Mouse (Mus musculus): ENCODE measurements around the gene Thumpd3. TPM values are rescaled to one million over a fixed set of nuclear protein-coding genes. Genes with fewer than 3 reads are reported as not detected.

The Thumpd3 gene
- polyA plus RNA-seq, 1 experiment from 2014 or later = 33.6 TPM

DNA sequence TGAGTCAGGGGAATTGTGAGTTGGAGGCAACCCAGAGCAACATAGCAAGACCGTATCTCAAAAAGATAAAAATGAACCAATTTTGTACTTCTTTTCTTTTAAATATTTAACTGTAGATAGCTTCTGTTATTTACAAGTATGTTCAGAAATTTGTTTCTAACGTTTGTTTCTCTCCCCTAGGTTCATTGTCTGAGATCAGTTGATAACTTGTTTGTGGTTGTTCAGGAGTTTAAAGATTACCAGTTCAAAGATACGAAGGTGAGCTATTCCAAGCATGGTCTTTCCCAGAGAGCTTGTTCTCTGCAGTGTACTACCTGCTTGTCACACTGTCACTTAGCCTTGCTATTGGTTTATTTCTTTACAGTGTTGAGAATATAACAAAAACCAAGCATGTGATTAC lies 3.1 kb downstream of the Thumpd3 start:
- Histone ChIP-seq H3K4me1 (replicated peaks; ENCODE audit: control insufficient read depth, insufficient read depth) (0 out of 2 replicates have a peak, but pooled peaks cover 3% of the 10 kb centered on the region), H3K4me2 (replicated peaks; ENCODE audit: low read depth) (no peak overlapping the region), H3K4me3 (ENCODE audit: low read depth, low read length) (no peak overlapping the region), H3K27ac (replicated peaks) (no peak overlapping the region), H3K36me3 (ENCODE audit: control insufficient read depth, insufficient read depth, low read length) (0 out of 2 replicates have a peak, but pooled peaks cover 2% of the 10 kb centered on the region), H3K27me3 (ENCODE audit: control insufficient read depth, insufficient read depth, low read length) (no peaks in the 10 kb centered on the region), H3K9me3 (ENCODE audit: control insufficient read depth, low read length) (no peaks in the 10 kb centered on the region), H3K9ac (ENCODE audit: low read length) (no peak overlapping the region)
- DNase-seq (ENCODE audit: low spot score) = no peak
- 86% methylated on average over 3 of the region's 3 CpGs for WGBS
- no peak for TF ChIP-seq CTCF (IDR thresholded peaks at IDR 0.05; ENCODE audit: low read depth)
- no peak for TF ChIP-seq EP300 (optimal IDR thresholded peaks at IDR 0.05)
- ATAC-seq (ENCODE audit: low FRiP score, low TSS enrichment) = no peak

DNA sequence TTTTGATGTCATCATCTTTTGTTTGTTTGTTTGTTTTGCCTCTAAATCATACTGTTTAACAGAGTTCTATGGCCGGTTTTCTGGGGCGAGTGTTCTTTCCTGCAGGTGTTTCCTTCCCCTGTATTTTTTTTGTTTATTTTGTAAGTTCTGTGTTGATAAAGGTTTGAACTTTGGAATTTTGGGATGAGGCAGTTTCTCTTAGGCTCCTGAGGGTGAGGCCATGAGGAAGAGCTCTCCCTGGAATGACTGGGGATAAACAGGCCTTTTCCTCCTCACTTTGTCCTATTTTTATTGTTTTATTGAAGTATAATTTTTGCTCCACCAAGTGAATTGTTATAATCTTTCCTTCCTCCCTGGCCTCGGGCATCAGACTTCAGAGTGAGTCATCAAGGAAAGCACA lies 6.9 kb downstream of the Thumpd3 start:
- Histone ChIP-seq H3K36me3 (ENCODE audit: control insufficient read depth, insufficient read depth, low read length) (peaks cover 7% of the 10 kb centered on the region; the same call in 1 of the 2 replicates), H3K4me1 (replicated peaks; ENCODE audit: control insufficient read depth, insufficient read depth) (no peaks in the 10 kb centered on the region), H3K27me3 (ENCODE audit: control insufficient read depth, insufficient read depth, low read length) (no peaks in the 10 kb centered on the region), H3K9me3 (ENCODE audit: control insufficient read depth, low read length) (no peaks in the 10 kb centered on the region), H3K4me2 (replicated peaks; ENCODE audit: low read depth) (no peak overlapping the region), H3K9ac (ENCODE audit: low read length) (no peak overlapping the region), H3K4me3 (ENCODE audit: low read depth, low read length) (no peak overlapping the region), H3K27ac (replicated peaks) (no peak overlapping the region; the same call in 1 of the 2 replicates)
- 45% methylated on average over 3 of the region's 3 CpGs for WGBS
- ATAC-seq (ENCODE audit: low FRiP score, low TSS enrichment) = no peak
- no peak for DNase-seq (ENCODE audit: low spot score)
- no peak for TF ChIP-seq CTCF (IDR thresholded peaks at IDR 0.05; ENCODE audit: low read depth)

DNA sequence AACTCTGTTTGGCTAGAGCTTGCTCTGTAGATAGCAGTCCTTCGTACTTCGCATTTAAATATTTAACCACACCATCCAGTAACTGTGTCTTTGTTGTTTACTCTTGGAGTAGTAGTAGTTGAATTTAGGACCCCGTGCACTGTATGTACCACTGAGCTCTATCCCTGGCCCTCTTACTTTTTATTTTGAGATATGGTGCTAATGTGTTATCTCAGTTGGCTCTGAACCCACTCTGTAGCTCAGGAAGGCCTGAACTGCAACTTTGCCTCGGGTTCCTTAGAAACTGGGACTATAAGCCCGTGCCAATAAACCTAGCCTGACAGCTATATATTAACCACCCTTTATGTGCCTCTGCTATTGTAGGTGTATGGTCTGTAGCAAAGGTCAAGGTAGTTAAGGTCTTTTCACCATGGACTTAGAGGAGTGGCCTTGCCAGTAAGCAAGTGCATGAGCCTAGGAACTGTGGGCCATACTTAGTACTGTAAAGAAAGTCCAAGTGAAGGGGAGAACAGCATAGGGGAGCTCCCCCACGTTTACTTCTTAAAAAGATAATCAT lies 8.6 kb downstream of the Thumpd3 start:
- ATAC-seq (ENCODE audit: low FRiP score, low TSS enrichment) (no peak), DNase-seq (ENCODE audit: low spot score) (no peak)
- no peaks in the 10 kb centered on the region for H3K27me3 ChIP-seq (ENCODE audit: control insufficient read depth, insufficient read depth, low read length)
- no peaks in the 10 kb centered on the region for H3K9me3 ChIP-seq (ENCODE audit: control insufficient read depth, low read length)
- H3K27ac ChIP-seq (replicated peaks) = no peak overlapping the region
- WGBS = 74% methylated on average over 6 of the region's 6 CpGs
- no peak overlapping the region for H3K4me2 ChIP-seq (replicated peaks; ENCODE audit: low read depth)
- TF ChIP-seq CTCF (IDR thresholded peaks at IDR 0.05; ENCODE audit: low read depth) (no peak), EP300 (optimal IDR thresholded peaks at IDR 0.05) (no peak)
- H3K36me3 ChIP-seq (ENCODE audit: control insufficient read depth, insufficient read depth, low read length) = peaks cover 11% of the 10 kb centered on the region; the same call in 1 of the 2 replicates
- H3K9ac ChIP-seq (ENCODE audit: low read length) = no peak overlapping the region
- H3K4me3 ChIP-seq (ENCODE audit: low read depth, low read length) = no peak overlapping the region
- no peaks in the 10 kb centered on the region for H3K4me1 ChIP-seq (replicated peaks; ENCODE audit: control insufficient read depth, insufficient read depth)

DNA sequence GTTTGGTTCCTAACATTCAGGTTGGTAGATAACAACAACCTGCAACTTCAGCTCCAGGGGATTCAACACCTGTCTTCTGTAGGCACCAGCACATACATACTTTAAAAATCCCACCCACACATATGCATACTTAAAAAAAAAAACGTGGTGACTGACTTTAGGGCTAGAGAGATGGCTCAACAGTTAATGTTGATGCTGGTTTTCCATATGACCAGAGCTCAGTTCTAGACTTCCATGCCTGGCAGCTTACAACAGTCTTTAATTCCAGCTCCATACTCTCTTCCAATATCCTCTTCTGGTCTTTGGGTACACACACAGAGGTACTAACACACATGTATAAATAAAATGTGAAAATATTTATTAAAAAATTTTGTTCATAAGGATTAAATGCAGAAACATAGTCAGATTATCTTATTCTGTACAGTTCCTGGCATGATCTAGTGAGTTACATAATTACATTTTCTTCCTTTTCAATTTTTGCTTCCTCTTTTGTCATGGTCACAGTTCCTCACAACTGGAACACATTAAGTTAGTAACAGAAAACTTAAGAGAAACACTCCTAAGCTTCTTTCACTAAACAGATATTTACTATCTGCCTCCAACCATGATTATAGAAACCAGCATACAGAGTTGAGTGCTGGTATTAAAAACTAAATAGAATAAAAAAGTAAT lies 15.0 kb downstream of the Thumpd3 start:
- H3K27me3 ChIP-seq (ENCODE audit: control insufficient read depth, insufficient read depth, low read length) = no peaks in the 10 kb centered on the region
- H3K9ac ChIP-seq (ENCODE audit: low read length) = no peak overlapping the region
- no peak overlapping the region for H3K27ac ChIP-seq (replicated peaks)
- H3K36me3 ChIP-seq (ENCODE audit: control insufficient read depth, insufficient read depth, low read length) = peaks cover 11% of the 10 kb centered on the region; the same call in 1 of the 2 replicates
- TF ChIP-seq CTCF (IDR thresholded peaks at IDR 0.05; ENCODE audit: low read depth) = no peak
- H3K9me3 ChIP-seq (ENCODE audit: control insufficient read depth, low read length) = no peaks in the 10 kb centered on the region
- ATAC-seq (ENCODE audit: low FRiP score, low TSS enrichment) (no peak), DNase-seq (ENCODE audit: low spot score) (no peak)
- no peak overlapping the region for H3K4me3 ChIP-seq (ENCODE audit: low read depth, low read length)
- H3K4me1 ChIP-seq (replicated peaks; ENCODE audit: control insufficient read depth, insufficient read depth) = no peaks in the 10 kb centered on the region
- WGBS = 59% methylated on average over 1 of the region's 1 CpGs
- H3K4me2 ChIP-seq (replicated peaks; ENCODE audit: low read depth) = no peak overlapping the region

DNA sequence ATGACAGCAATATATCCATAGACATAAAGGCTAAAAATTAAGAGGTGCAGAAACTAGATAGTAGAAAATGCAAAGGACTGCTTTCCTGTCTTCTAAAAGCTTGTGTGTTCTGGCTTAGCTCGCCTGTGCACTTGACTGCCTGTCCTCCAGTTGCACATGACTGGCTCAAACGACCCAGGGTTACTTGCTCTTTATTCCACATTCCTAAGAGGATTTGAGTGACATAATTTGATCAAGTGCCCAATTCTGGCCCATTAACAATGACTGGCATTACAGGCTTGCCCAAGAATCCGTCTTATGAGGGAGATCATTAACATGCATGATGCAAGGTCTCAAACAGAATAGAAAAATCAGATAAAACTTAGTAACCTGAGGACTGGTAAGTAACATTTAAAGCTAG lies 16.2 kb downstream of the Thumpd3 start:
- 61% methylated on average over 3 of the region's 3 CpGs for WGBS
- TF ChIP-seq CTCF (IDR thresholded peaks at IDR 0.05; ENCODE audit: low read depth) = no peak

DNA sequence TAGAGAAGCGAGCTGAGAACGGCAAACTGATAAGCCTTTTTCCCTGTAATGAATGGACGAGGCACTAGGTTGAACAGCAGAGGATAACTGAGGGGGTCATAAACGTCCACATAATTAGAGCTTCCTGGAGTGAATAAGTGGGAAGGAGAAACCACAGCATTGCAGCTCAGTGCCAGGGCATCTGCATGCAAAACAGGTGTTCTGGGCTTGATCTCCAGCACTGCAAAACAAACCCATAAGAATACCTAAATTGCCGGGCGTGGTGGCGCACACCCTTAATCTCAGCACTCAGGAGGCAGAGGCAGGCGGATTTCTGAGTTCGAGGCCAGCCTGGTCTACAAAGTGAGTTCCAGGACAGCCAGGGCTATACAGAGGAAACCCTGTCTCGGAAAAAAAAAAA lies 17.3 kb downstream of the Thumpd3 start:
- Histone ChIP-seq H3K27me3 (ENCODE audit: control insufficient read depth, insufficient read depth, low read length) (no peaks in the 10 kb centered on the region), H3K4me1 (replicated peaks; ENCODE audit: control insufficient read depth, insufficient read depth) (no peaks in the 10 kb centered on the region), H3K27ac (replicated peaks) (no peak overlapping the region), H3K4me3 (ENCODE audit: low read depth, low read length) (no peak overlapping the region), H3K9me3 (ENCODE audit: control insufficient read depth, low read length) (no peaks in the 10 kb centered on the region), H3K4me2 (replicated peaks; ENCODE audit: low read depth) (no peak overlapping the region), H3K36me3 (ENCODE audit: control insufficient read depth, insufficient read depth, low read length) (peaks cover 19% of the 10 kb centered on the region; the same call in 1 of the 2 replicates), H3K9ac (ENCODE audit: low read length) (no peak overlapping the region)
- TF ChIP-seq EP300 (optimal IDR thresholded peaks at IDR 0.05) = no peak
- no peak for TF ChIP-seq CTCF (IDR thresholded peaks at IDR 0.05; ENCODE audit: low read depth)
- WGBS = 90% methylated on average over 10 of the region's 10 CpGs
- ATAC-seq (ENCODE audit: low FRiP score, low TSS enrichment) (no peak), DNase-seq (ENCODE audit: low spot score) (no peak)

More for the DNA sequence above, 16.2 kb downstream of the Thumpd3 start:
- H3K4me1 ChIP-seq (replicated peaks; ENCODE audit: control insufficient read depth, insufficient read depth) = no peaks in the 10 kb centered on the region
- H3K27ac ChIP-seq (replicated peaks) = no peak overlapping the region
- H3K27me3 ChIP-seq (ENCODE audit: control insufficient read depth, insufficient read depth, low read length) = no peaks in the 10 kb centered on the region
- ATAC-seq (ENCODE audit: low FRiP score, low TSS enrichment) (no peak), DNase-seq (ENCODE audit: low spot score) (no peak)
- peaks cover 13% of the 10 kb centered on the region; the same call in 1 of the 2 replicates for H3K36me3 ChIP-seq (ENCODE audit: control insufficient read depth, insufficient read depth, low read length)
- no peaks in the 10 kb centered on the region for H3K9me3 ChIP-seq (ENCODE audit: control insufficient read depth, low read length)
- H3K4me3 ChIP-seq (ENCODE audit: low read depth, low read length) = no peak overlapping the region
- no peak overlapping the region for H3K9ac ChIP-seq (ENCODE audit: low read length)
- H3K4me2 ChIP-seq (replicated peaks; ENCODE audit: low read depth) = no peak overlapping the region

Data from stomach, postnatal 0 days (tissue).